Mouse (Mus musculus): ENCODE measurements at regions not wholly inside any gene's neighbourhood (a gene's known extent, or its start where the extent isn't known, plus 50 kb on each side); places are given as distances from the start of the nearest gene placed in this dataset.

DNA sequence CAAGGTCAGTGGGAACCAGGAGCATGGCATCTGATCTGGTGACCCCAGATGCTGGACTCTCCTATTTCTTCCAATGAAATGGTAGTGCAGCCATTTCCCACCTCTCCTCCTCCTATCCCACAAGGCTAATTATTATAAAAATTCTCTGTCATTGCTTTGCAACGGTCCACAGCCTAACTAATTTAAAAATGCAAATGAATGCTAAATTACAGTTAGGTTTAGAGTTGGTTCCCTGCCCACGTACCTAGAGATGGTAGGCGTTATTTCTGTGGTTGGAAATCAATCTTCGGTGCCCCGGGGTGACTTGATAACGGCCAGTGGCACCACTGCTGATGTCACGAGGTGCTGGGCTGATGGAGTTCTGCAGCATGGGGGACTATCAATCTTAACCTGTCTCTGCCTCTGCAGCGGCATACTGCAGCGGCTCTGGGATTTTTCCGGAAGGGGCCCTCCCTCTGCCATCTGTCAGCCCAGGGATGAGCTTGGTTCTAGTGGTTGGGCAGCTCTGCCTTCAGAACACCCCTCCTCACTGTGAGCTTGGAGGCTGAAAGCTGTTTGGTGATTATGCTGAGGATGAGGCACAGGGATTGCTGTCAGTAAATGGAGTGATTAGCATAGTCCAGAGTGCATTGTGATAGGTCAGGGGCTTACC lies 66.5 kb downstream of the Nmur2 start:
- DNase-seq (ENCODE audit: low spot score in 2 of 2): peak; percentile 10 to 12

DNA sequence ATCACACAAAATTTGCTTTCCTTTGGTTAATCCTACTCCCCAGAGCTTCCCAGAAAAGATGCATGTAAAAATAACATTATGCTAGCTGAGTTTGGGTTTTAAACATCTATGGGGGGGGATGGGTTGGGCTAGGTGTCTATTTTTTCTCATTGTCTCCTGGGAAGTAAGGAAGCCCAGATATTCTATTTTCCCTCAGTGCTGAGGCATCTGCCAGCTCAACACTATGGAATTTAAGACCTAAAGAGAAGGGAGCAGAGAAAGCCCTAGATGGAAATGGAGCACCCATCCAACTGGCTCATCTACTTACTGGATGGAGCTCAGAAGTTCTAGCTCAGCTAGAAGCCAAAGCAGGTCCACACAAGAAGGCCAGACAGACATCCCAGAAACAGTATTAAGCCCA lies 74.2 kb downstream of the Nmur2 start:
- DNase-seq (ENCODE audit: low spot score in 2 of 2): no peak

DNA sequence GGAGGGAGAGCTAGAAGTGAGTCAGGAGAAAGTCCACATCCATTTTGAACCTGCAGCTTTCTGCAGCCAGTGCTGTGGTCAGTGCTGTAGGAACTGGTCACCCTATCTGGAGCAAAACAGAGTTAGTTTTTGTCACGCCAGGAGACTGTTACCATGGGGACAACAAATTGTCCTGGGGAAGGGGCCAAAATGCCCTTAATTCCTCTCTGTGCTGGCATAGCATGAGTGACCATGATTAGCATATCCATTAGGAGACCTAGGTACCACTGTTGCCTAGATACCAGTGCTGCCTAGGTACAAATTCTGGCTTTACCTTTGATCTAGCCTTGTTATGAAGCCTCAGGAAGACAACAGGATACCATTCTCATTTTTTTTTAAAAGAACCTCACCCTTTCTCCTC lies 82.4 kb downstream of the Nmur2 start:
- peak; percentile 10 to 18 for DNase-seq (ENCODE audit: low spot score in 2 of 2)

DNA sequence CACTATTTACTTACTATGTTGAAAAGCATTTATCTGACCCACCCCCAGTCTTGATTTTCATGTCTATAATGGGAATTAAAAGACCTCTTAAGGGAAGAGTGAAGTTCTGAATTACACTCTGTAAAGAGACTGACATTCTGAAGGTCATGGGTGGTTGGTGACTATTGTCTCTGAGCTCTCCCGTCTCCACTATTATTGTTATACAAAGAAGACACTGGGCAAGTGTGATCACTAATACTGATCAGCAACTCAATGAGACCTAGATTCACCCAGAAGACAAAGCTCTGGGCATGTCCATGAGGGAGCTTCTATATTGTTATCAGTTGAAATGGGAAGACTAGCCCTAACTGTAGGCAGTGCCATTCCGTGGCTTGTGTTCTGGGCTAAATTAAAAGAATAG lies 83.5 kb downstream of the Nmur2 start:
- no peak for DNase-seq (ENCODE audit: low spot score in 2 of 2)

DNA sequence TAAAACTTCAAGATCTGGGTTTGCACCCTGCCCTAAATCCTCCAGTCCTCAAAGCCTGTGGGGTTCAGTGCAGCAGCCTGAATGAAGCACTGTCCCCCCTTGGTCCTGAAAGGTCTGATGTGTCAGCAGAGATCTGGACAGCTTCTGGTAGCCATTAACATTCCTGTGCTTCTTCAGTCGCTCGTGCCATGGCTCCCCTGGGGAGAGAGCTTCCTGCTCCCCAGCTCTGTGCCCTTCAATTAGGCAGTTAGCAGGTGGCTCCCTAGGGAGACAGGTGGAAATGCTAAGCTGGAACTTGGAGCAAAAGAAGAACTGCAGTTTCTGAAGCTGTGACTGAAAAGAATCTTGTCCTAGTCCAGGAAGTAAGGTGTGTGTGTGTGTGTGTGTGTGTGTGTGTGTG lies 87.1 kb downstream of the Nmur2 start:
- DNase-seq (ENCODE audit: low spot score in 2 of 2): no peak

DNA sequence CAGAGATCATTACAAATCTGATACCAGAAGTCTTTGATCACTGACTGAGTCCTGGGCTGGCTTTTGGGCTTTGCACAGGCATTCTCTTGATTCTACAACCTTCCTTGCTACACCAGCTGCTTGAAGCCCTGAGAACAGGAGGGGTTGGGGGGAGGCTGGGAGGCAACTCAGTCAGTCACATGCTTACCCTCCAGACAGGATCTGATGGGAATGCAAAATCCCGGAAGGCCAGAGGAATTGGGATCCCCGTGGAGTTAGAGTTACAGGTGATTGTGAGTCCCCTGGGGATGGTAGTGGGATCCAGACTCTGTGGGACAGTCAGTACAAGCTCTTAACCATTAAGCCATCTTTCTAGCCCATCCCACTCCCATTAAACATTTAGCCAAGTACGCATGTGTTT lies 91.2 kb downstream of the Nmur2 start:
- DNase-seq (ENCODE audit: low spot score in 2 of 2): no peak

DNA sequence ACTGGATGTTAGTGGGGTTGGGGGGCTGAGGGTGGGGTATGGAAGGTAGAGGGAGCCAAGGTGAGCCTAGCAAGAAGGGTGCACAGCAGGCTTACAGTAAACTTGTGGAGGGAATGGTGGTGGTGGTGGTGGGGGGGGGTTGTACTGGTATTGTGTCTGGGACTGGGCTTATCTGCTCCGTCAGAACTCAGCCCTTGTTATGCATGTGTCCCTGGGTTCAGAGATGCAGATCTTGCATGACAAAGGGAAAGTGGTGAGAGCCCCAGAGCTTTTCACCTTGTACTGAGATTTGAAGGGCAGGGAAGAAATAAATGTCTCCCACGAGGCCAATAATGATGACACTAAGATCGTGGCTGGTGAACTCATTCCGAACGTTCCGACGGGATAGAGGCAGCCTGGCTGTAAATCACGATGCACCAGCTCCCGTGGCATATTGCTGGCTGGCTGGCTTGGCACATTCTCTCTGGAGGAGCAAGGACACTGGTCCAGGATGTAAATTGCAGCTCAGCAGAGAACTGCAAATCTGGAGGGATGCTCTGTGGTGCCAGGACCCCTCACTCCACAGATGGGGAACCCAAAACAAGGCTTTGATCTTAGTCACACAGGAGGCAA lies 94.1 kb downstream of the Nmur2 start:
- no peak for DNase-seq (ENCODE audit: low spot score in 2 of 2)

DNA sequence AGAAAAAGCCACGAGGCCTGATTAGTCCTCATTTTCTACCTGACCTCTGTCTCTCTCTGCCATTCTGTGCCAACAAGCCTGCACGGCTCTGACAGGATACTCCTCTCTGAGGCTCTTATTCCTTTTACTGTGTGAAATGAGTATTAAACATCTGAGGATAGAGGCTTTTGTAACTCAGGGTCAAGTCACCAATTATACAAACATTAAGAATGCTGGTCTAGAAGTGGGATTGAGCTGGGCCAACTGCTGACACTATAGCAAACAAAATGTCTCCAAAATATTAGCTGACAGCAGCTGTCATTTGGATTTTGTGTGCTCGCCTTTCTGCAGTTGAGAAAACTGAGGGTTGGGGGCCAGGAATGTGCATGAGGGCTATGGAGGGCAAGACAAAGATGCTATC lies 94.8 kb downstream of the Nmur2 start:
- DNase-seq (ENCODE audit: low spot score in 2 of 2): no peak

DNA sequence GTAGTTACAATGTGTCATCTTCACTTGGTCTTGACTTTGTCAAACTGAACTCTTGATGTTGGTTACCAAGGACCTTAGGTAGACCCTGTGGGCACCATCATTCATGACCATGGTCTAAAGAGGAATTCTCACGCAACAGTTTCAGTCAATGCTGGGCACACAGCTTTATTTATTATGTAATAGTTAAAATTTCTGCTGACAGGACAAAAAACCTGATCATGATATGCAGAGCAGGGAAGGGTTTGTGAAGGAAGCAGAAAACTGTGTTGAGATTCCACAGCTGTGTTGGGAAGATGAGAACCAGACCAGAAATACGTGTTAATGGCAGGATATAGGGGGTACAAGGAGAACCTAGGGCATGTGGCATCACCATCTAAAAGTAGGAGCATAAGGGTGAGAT lies 100.8 kb downstream of the Nmur2 start:
- no peak for DNase-seq (ENCODE audit: low spot score in 2 of 2)

DNA sequence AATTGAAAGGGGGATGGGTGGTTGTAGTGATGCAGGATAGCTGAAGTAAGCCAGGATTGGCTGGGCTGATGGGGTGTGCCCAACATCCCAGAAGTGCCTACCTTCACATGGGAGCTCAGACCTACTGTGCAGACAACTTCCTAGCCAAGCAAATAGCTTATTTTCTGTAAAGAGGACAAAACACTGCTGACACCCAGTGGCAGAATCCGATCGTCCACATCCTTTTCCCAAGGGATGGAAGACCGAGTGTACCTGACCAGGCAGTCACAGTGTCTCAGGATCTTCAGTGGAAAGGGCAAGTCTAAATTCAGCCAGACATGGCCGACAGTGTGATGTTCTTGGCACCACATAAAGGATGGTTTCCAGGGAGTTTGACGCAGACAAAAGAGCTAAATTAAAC lies 114.4 kb downstream of the Nmur2 start:
- DNase-seq (ENCODE audit: low spot score in 2 of 2): no peak

DNA sequence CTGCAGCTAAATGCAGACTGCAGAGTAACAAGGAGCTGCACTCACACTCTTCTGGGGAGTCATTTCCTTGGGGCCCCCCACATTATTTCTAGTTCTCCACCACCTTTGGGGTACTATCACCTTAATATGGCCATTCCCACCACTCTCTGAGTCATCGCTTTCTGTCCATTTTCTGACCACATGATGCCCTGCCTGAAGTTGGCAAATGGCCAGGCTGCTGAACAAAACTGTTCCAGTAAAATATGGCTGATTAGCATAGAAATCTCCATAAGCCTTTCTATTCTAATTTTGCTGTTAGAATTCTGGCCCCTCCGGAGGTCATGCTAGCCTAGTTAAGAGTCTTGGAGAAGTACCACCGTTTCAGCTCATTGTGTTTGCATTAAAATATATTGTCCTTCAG lies 121.7 kb downstream of the Nmur2 start:
- no peak for DNase-seq (ENCODE audit: low spot score in 2 of 2)

DNA sequence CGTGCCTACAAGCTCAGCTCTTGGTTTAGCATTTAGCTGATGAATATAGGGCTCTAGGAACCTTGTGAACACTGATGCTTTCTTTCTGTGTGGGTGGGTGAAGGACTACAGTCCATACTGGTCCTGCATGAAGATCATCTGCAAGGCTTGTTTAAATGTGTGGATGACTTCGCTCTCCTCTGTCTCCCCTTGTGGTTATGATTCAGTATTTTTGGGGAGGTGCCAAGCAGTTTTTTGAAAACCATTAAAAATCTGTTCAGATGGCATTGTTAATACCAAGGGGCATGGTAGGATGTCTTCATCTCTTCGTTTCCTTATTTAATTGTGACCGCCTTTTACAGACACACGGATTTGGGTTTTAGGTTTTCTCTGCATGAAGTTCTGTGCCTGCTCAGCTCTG lies 122.4 kb downstream of the Nmur2 start:
- DNase-seq (ENCODE audit: low spot score in 2 of 2): no peak

DNA sequence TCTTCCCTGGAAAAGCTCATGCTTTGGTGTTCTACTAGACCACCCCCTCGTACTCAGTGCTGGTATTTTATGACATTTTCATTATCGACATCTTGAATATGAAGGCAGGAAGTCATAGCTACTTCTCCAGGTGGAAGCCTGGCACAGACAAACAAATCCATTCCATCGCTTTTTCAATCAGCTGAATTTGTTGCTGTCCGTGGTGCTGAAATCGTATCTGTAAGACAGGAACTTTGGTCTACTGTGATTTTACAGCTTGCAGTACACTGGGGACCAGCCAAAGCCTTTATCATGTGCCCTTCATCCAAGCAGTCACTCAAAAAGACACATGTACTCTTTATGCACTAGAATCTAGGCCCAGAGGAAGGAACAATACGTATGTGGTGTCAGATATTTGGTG lies 143.3 kb downstream of the Nmur2 start:
- DNase-seq (ENCODE audit: low spot score in 2 of 2): no peak

DNA sequence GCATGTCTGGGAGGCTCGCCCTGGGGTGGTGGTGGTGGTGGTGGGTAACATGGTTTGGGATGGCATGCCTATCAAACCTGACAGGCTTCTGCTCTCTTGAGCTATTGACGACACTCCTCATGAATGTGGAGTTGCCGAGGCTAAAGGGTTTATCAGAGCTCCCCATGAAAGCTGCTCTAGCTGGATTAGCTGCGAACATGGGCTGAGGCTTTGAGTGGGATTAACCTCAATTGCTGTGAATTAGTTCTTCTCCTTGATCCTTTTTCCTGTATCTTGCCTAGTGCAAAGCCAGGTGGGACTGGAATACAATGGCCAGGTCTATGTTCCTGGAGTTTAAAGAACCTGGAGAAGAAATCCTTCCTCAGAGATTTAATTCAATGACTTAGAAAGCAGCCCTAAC lies 150.6 kb downstream of the Nmur2 start:
- no peak for DNase-seq (ENCODE audit: low spot score in 2 of 2)

DNA sequence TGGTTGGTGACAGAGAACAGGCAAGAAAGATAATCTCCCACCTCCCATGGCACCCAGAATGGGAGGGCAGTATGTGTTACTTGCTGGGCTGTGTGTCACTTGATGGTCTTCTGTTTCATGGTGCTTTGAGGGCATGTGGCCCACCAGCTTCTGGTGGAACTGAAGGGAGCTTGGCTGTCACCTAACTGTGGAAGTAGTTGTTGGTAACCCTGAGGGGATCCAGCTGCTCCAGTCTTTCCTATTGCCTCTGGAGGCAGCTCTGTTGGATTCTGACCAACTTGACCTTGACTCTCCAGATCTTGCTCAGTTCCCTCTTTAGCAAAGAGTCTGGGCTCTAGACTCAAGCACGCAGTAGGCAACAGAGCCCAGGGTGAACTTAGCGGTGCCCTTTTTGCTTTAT lies 162.2 kb downstream of the Nmur2 start:
- no peak for DNase-seq (ENCODE audit: low spot score in 2 of 2)

DNA sequence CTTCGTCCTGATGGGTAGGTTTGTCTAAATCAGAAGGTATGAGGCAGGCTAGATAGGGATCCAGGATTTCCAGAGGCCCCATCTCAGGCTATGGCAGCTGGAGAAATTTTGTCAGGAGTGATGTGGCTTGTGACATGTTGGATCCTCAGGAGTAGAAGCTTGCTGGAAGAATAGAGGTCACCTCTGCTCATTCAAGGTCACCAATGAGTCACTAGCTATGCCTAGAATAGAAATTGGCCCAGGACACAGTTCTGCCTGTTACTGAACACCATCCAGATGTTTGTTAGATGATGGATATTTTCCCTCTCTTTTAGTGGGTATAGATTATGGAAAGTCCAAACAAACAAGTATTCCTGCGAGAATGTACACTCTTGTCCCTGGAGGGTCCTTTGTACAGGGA lies 173.7 kb downstream of the Nmur2 start:
- no peak for DNase-seq (ENCODE audit: low spot score in 2 of 2)

DNA sequence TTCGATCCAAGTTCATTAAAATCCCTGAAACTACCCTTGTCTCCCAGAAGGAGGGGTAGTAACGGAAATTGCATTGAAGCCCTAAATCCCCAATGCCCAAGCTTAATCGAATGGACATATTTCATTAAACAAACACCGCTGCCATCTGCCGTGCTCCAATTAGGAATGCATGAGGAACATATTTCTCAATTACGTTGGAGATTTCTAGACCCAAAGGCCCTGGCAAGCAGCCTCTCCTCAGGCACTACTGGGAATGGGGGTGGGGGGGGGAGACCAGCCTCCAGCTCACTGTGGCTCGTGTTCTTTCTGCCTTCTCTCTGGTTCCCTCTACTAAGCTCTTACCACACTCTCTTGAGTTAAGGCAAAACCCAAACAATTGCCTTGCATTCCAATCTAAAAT lies 181.6 kb downstream of the Nmur2 start:
- no peak for DNase-seq (ENCODE audit: low spot score in 2 of 2)

DNA sequence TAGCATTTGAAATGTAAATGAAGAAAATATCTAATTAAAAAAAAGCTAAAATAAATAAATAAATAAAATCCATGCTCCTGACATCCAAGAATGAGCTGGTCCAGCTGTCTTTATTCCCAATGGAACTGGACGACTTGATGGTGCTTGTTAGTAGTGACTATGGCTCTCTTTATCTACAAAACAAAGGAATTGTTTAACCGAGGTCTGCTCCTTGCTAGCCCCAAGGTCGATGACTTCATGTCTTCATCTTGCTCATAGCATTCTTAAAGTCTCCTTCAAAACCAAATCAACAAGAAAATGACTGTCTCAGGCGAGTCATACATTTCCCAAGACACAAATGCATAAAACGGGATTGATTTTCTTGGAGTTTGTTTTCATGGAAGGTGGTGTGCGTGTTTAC lies 212.5 kb upstream of the Glra1 start:
- DNase-seq (ENCODE audit: low spot score in 2 of 2): no peak

DNA sequence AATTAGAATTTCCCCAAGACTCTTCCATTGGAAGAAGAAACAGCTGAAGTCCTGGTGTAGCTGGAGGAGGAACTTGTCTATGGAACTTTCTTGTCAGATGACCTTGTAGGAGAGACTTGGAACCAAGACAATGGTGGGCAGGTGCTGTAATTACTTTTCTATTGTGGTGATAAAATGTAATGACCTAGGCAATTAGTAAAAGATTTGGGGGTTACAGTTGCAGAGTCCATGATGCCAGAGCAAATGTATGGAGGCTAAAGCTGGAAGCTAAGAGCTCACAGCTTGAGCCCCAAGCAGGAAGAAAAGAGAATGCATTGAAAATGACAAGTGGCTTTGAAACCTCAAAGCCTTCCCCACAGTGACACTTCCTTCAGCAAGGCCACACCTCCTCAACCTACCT lies 208.6 kb upstream of the Glra1 start:
- DNase-seq (ENCODE audit: low spot score in 2 of 2): no peak

DNA sequence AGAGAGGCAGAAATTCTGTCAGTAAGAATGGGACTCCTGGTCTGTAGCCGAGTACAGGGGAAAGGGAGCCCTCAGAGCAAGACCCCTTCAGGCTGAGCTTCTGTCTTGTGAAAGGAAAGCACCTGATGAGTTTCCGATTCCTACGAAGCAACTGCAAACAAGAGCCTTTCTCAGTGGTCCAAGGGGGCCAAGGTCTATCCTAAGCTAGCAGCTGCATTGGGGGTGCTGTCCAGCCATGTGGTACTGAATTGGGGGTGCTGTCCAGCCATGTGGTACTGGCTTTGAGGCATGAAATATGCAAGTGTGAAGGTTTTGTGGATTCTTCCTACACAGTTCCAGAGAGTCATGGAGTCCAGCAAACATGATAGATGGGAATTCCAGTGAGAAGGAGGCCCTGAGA lies 202.7 kb upstream of the Glra1 start:
- no peak for DNase-seq (ENCODE audit: low spot score in 2 of 2)

DNA sequence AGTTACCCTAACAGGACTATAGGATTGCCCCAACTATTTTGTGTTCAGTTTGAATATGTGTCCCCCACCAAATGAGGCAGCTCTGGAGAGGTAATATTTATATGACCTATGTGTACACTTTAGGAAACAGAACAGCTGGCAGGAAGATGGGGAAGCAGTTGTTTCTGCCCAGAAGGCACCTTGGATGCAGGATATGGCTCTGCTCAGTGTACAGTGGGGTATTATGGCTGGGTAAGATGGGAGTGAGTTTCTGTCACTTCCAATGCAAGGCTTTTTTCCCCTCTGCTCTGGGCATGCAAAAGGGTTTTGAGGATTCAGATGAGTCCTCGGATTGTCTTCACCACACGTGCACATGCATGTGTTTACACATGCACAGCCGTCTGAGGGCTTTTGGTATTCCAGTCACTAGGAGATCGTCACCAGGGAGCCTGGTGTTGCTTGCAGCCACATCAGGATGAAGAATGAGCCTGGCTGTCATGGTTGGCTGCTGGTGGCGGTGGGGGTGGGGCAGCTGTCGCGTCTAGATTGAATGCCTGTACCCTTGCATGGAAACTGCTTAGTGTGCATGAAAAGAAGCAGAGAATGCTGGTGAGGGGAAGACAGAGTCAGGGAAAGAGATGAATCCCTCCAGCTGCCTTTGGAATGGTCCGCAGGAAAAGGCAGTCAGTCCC lies 183.3 kb upstream of the Glra1 start:
- DNase-seq (ENCODE audit: low spot score in 2 of 2): peak; percentile 12 to 56

DNA sequence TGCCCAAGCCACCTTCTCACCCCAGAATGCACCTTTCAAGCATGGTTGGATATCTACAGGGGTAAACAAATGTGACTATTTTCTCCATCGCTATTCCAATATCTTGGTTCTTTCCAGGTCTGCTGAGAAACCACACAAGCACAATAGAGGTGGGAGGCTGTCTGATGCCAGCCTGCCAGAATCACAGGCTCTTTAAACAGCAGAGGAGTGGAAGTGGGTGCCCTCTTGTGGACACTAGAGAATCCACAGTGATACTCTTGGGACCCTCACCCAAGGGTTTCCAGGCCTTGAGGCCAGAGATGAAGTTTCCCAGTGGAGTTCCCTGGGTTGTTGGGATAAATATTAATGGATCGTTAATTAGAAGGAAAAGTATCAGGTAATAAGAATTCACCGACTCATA lies 181.6 kb upstream of the Glra1 start:
- DNase-seq (ENCODE audit: low spot score in 2 of 2): peak in 1 of 2 experiments; percentile 8

DNA sequence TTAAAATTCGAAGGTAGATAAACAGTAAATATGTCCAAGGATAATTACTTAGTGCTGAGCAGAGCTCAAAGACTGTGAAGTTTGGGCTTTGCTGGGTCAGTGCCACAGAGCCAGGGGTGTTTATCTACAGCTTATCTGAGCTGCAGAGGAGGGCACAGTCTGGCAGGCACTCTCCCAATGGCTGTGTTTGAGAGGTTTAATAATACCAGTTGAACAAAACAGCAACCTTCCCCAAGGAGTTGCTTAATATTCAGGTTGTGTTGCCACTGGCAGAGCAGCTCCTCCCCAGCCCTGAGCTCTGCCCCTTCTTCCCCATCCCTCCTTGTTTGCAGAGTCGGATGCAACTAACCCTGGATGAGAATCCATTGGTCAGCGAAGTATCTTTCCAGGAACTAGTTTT lies 173.0 kb upstream of the Glra1 start:
- DNase-seq (ENCODE audit: low spot score in 2 of 2): no peak

DNA sequence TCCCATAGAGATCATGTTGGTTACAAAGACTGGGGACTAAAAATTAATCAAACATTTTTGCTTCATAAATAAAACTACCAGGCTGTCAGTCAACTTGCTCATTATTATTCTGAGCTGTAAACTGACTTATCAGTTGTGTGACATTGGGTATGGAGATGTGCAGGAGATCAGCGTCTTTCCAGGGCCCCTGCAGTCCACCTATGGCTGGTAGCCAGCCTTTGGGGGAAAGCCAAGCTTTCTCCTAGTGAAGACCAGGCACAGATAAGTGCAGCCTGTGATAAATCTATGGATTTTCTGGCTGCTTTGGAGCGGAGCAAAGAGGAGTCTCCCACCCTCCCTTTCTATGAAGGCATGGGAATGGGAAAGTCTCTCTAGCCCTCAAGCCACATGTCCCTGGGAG lies 172.0 kb upstream of the Glra1 start:
- no peak for DNase-seq (ENCODE audit: low spot score in 2 of 2)
